Mouse (Mus musculus): ENCODE measurements around the gene Setdb1. TPM values are rescaled to one million over a fixed set of nuclear protein-coding genes. Genes with fewer than 3 reads are reported as not detected.

Gene Setdb1
- polyA plus RNA-seq, 2 experiments: 13.4 to 14.1 TPM

DNA sequence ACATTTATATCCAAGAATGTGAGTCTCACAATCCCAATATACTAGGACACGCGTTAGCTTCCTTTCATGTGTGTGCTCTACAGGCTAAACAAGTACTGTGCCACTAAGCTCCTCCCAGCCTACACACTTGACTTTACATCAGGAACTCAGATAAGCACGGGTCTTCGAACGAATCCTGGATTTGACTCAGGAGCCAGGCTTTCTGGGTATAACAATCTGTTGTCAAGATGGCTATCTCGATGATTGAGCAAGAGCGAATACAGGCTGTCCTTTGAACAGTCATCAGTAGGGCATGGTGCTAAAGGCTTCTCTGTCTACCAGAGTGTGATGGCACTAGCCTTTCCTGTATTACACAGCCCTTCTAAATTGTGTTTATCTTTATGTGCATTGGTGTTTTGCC is 59.0 kb downstream of the Setdb1 start:
- H3K4me3 ChIP-seq (ENCODE audit: insufficient read depth in 1 of 2, low read depth in 2 of 2, low read length in 2 of 2): no peak overlapping the region
- no peak overlapping the region for H3K9ac ChIP-seq (replicated peaks)
- peaks cover 0 to 14% of the 10 kb centered on the region in 2 experiments; a peak in 2 of 4 replicates for H3K4me1 ChIP-seq (replicated peaks; ENCODE audit: control insufficient read depth in 2 of 2, insufficient read depth in 2 of 2, low read length in 1 of 2)
- DNase-seq (ENCODE audit: low read depth in 3 of 3, low spot score in 3 of 3) (no peak), ATAC-seq (ENCODE audit: insufficient read depth) (0 out of 2 replicates have a peak, but pooled peaks have one; percentile 25)
- WGBS (ENCODE audit: insufficient replicate concordance): 48% methylated on average over 7 of the region's 7 CpGs
- no peak for TF ChIP-seq CTCF (IDR thresholded peaks at IDR 0.05; ENCODE audit: low read depth)
- TF ChIP-seq EP300 (IDR thresholded peaks at IDR 0.05; ENCODE audit: low read depth): no peak
- H3K9me3 ChIP-seq (ENCODE audit: control insufficient read depth, low read length): no peaks in the 10 kb centered on the region
- no peaks in the 10 kb centered on the region; the same call in 1 of the 2 replicates for H3K36me3 ChIP-seq (replicated peaks; ENCODE audit: control insufficient read depth, insufficient read depth, low read depth)
- no peak overlapping the region for H3K27ac ChIP-seq
- H3K27me3 ChIP-seq (ENCODE audit: control insufficient read depth, insufficient read depth, low read length): no peaks in the 10 kb centered on the region
- H3K4me2 ChIP-seq (ENCODE audit: low read depth): no peak overlapping the region

DNA sequence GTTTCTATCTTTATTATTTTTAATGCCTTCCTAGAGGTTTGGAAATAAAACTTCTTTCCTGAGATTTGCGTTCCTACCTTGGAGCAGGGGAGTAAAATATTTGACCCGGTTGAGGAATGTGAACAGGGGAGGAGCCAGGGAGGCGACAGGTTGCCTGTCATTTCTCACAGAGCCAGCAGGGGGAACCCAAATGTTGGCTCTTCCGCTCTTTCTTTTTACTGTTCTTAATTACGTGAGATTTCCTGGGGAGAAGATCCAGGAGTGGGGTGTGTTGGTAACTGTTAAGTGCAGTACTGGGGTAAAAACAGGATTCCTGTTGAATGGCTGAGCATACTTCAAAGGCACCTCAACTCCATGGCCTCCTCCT is 60.9 kb downstream of the Setdb1 start:
- ATAC-seq (ENCODE audit: insufficient read depth) (no peak), DNase-seq (ENCODE audit: low read depth in 3 of 3, low spot score in 3 of 3) (no peak)
- Histone ChIP-seq H3K36me3 (replicated peaks; ENCODE audit: control insufficient read depth, insufficient read depth, low read depth) (no peaks in the 10 kb centered on the region; the same call in 1 of the 2 replicates), H3K9ac (replicated peaks) (no peak overlapping the region), H3K9me3 (ENCODE audit: control insufficient read depth, low read length) (no peaks in the 10 kb centered on the region), H3K4me2 (ENCODE audit: low read depth) (no peak overlapping the region), H3K27ac (no peak overlapping the region), H3K4me3 (ENCODE audit: insufficient read depth in 1 of 2, low read depth in 2 of 2, low read length in 2 of 2) (no peak overlapping the region), H3K27me3 (ENCODE audit: control insufficient read depth, insufficient read depth, low read length) (no peaks in the 10 kb centered on the region), H3K4me1 (replicated peaks; ENCODE audit: control insufficient read depth in 2 of 2, insufficient read depth in 2 of 2, low read length in 1 of 2) (peaks cover 0 to 14% of the 10 kb centered on the region in 2 experiments; a peak in 2 of 4 replicates)
- 12% methylated on average over 5 of the region's 5 CpGs for WGBS (ENCODE audit: insufficient replicate concordance)
- TF ChIP-seq EP300 (IDR thresholded peaks at IDR 0.05; ENCODE audit: low read depth) (no peak), CTCF (IDR thresholded peaks at IDR 0.05; ENCODE audit: low read depth) (peak; percentile 78)

DNA sequence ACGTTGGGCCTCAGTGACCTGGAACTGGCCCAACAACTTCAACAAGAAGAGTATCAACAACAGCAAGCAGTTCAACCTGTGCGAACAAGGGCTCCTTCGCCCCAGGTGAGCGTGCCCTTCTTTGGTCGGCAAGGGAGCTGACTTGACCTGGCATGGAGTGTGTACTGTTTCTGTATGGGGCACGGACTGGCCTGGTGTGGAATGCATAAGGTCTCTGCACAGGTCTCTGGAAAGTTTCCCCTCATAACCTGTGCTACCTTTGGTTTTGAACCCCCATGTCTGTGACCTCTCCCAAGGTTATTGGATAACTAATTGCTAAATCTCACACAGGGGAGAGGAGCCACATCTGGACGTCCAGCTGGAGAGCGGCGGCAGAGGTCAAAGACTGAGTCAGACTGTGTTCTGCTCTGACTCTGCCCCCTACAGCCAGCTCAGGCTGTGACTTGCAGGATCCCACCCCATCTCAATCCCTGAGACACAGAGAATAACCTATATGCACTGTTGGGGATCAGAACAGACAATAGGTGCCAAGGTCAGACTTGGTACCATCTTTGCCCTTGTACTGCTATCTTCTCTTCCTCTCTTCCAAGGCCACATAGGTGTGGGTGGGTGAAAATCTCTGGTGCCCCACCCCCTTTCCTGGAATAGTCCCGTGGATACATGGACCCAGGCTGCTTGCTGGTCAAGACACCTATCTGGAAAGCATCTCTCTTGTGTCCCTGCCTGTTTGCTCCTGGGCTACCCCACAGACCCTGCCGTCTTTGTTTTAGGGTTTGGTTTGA is 61.5 kb downstream of the Setdb1 start:
- DNase-seq (ENCODE audit: low read depth in 3 of 3, low spot score in 3 of 3) (no peak), ATAC-seq (ENCODE audit: insufficient read depth) (peak; percentile 19; the same call in 1 of the 2 replicates)
- no peak overlapping the region for H3K27ac ChIP-seq
- no peaks in the 10 kb centered on the region for H3K9me3 ChIP-seq (ENCODE audit: control insufficient read depth, low read length)
- peaks cover 2% of the 10 kb centered on the region; the same call in 1 of the 2 replicates for H3K36me3 ChIP-seq (replicated peaks; ENCODE audit: control insufficient read depth, insufficient read depth, low read depth)
- no peak overlapping the region for H3K4me3 ChIP-seq (ENCODE audit: insufficient read depth in 1 of 2, low read depth in 2 of 2, low read length in 2 of 2)
- peaks cover 0 to 14% of the 10 kb centered on the region in 2 experiments; a peak in 2 of 4 replicates for H3K4me1 ChIP-seq (replicated peaks; ENCODE audit: control insufficient read depth in 2 of 2, insufficient read depth in 2 of 2, low read length in 1 of 2)
- TF ChIP-seq EP300 (IDR thresholded peaks at IDR 0.05; ENCODE audit: low read depth): no peak
- peak; percentile 29; the same call in 1 of the 2 replicates for TF ChIP-seq CTCF (IDR thresholded peaks at IDR 0.05; ENCODE audit: low read depth)
- 71% methylated on average over 11 of the region's 11 CpGs for WGBS (ENCODE audit: insufficient replicate concordance)
- no peak overlapping the region for H3K4me2 ChIP-seq (ENCODE audit: low read depth)
- no peaks in the 10 kb centered on the region for H3K27me3 ChIP-seq (ENCODE audit: control insufficient read depth, insufficient read depth, low read length)
- H3K9ac ChIP-seq (replicated peaks): no peak overlapping the region

DNA sequence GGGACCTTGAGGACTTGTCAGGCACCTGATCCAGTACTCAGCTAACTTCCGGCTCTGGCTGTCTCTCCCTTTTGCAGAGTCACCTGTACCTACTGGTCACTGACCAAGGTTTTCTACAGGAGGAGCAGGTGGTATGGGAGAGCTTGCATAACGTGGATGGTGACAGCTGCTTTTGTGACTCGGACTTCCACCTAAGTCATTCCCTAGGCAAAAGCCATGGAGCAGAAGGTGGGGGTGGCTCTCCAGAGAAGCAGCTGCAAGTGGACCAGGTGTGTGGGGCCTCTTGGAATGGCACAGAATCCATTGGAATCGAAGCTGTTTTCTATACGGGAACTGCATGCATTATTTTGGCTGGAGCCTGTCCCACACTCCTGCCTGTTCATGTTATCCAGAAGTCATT is 62.3 kb downstream of the Setdb1 start:
- H3K4me1 ChIP-seq (replicated peaks; ENCODE audit: control insufficient read depth in 2 of 2, insufficient read depth in 2 of 2, low read length in 1 of 2): peaks cover 0 to 14% of the 10 kb centered on the region in 2 experiments; a peak in 2 of 4 replicates
- no peaks in the 10 kb centered on the region for H3K27me3 ChIP-seq (ENCODE audit: control insufficient read depth, insufficient read depth, low read length)
- 70% methylated on average over 5 of the region's 5 CpGs for WGBS (ENCODE audit: insufficient replicate concordance)
- H3K4me3 ChIP-seq (ENCODE audit: insufficient read depth in 1 of 2, low read depth in 2 of 2, low read length in 2 of 2): no peak overlapping the region
- TF ChIP-seq EP300 (IDR thresholded peaks at IDR 0.05; ENCODE audit: low read depth): no peak
- no peak for TF ChIP-seq CTCF (IDR thresholded peaks at IDR 0.05; ENCODE audit: low read depth)
- DNase-seq (ENCODE audit: low read depth in 3 of 3, low spot score in 3 of 3) (no peak), ATAC-seq (ENCODE audit: insufficient read depth) (no peak)
- no peak overlapping the region for H3K27ac ChIP-seq
- H3K36me3 ChIP-seq (replicated peaks; ENCODE audit: control insufficient read depth, insufficient read depth, low read depth): peaks cover 2% of the 10 kb centered on the region; the same call in 1 of the 2 replicates
- no peak overlapping the region for H3K9ac ChIP-seq (replicated peaks)
- H3K4me2 ChIP-seq (ENCODE audit: low read depth): no peak overlapping the region
- H3K9me3 ChIP-seq (ENCODE audit: control insufficient read depth, low read length): no peaks in the 10 kb centered on the region

DNA sequence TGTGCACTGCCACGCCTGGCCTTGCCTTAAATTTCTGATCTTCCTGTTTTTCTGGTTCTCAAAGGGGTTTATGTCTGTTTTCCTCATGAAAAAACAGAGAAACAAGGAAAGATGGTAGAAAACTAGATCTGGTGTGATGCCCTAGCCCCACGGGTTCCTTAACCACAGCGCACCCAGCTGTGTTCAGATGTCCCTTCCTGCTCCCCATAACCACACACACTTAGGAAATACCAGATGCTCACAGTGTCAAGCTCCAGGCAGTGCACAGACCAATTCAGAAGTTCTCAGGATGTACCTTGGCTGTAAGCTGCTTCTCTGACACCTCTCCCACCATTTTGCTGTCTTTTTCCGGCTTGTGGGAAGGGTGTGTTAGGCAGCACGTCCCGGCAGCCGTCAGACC is 62.7 kb downstream of the Setdb1 start:
- no peaks in the 10 kb centered on the region for H3K9me3 ChIP-seq (ENCODE audit: control insufficient read depth, low read length)
- no peak for TF ChIP-seq CTCF (IDR thresholded peaks at IDR 0.05; ENCODE audit: low read depth)
- H3K27me3 ChIP-seq (ENCODE audit: control insufficient read depth, insufficient read depth, low read length): no peaks in the 10 kb centered on the region
- H3K36me3 ChIP-seq (replicated peaks; ENCODE audit: control insufficient read depth, insufficient read depth, low read depth): peaks cover 2% of the 10 kb centered on the region; the same call in 1 of the 2 replicates
- no peak overlapping the region; the same call in 1 of the 2 replicates for H3K27ac ChIP-seq
- no peak overlapping the region for H3K9ac ChIP-seq (replicated peaks)
- no peak overlapping the region for H3K4me3 ChIP-seq (ENCODE audit: insufficient read depth in 1 of 2, low read depth in 2 of 2, low read length in 2 of 2)
- WGBS (ENCODE audit: insufficient replicate concordance): 51% methylated on average over 7 of the region's 7 CpGs
- DNase-seq (ENCODE audit: low read depth in 3 of 3, low spot score in 3 of 3) (no peak), ATAC-seq (ENCODE audit: insufficient read depth) (no peak)
- H3K4me2 ChIP-seq (ENCODE audit: low read depth): no peak overlapping the region
- H3K4me1 ChIP-seq (replicated peaks; ENCODE audit: control insufficient read depth in 2 of 2, insufficient read depth in 2 of 2, low read length in 1 of 2): peaks cover 0 to 14% of the 10 kb centered on the region in 2 experiments; a peak in 2 of 4 replicates

All from liver, embryonic 14.5 days (tissue).